Comparison of ENCODE assay signal across 11 mouse cellular contexts in genomic region chr1:132739077-132739521, GRCm38 (mm10). TPM values are rescaled to one million over a fixed set of nuclear protein-coding genes. Genes with fewer than 3 reads are reported as not detected.
DNase-seq lines count a peak whose midpoint lies in the region; ATAC-seq lines count a peak whose summit lies in the region.
"Had no signal": no experiment of that assay in that cellular context is flagged by ENCODE, and none has a peak within 500 bp of the region (broad histone marks: within the 10 kb centered on the region; RNA-seq: fewer than 3 reads in every experiment).

No protein-coding gene starts in this region.

- no peak for ATAC-seq in heart, embryonic 12.5 days (ENCODE audit: insufficient number of reproducible peaks, low FRiP score)
- ATAC-seq in neural tube, embryonic 15.5 days (ENCODE audit: low FRiP score) = peak; percentile 81
- no peak for ATAC-seq in CD4-positive, CD25-positive, alpha-beta regulatory T cell, adult 4 months

- peaks cover 4% of the 10 kb centered on the region for H3K4me1 ChIP-seq in heart, embryonic 12.5 days (replicated peaks)
- H3K4me1 ChIP-seq in forebrain, embryonic 10.5 days = peaks cover 67% of the 10 kb centered on the region
- peaks cover 64% of the 10 kb centered on the region for H3K4me1 ChIP-seq in neural tube, embryonic 15.5 days

- no peaks in the 10 kb centered on the region for H3K9me3 ChIP-seq in heart, embryonic 12.5 days (replicated peaks)
- H3K9me3 ChIP-seq in forebrain, embryonic 10.5 days = no peaks in the 10 kb centered on the region
- H3K9me3 ChIP-seq in neural tube, embryonic 15.5 days (replicated peaks) = no peaks in the 10 kb centered on the region

- H3K9ac ChIP-seq in heart, embryonic 12.5 days = no peak overlapping the region
- peak overlapping the region; percentile 86 for H3K9ac ChIP-seq in neural tube, embryonic 15.5 days (replicated peaks)
- H3K9ac ChIP-seq: liver, embryonic 14.5 days had no signal

- no peak for DNase-seq in heart, postnatal 25 days (ENCODE audit: low spot score)
- peak; percentile 25 for DNase-seq in forebrain, embryonic 10.5 days (ENCODE audit: extremely low spot score, low spot score)
- peak; percentile 68 for DNase-seq in layer of hippocampus, adult 9-11 months
- no peak for DNase-seq in kidney, postnatal 25 days
- DNase-seq in lung, postnatal 36 days = no peak

- H3K4me3 ChIP-seq in heart, embryonic 12.5 days = no peak overlapping the region
- H3K4me3 ChIP-seq in forebrain, embryonic 10.5 days = peak overlapping the region; percentile 65
- peak overlapping the region; percentile 67 for H3K4me3 ChIP-seq in neural tube, embryonic 15.5 days (replicated peaks)

- no peaks in the 10 kb centered on the region for H3K36me3 ChIP-seq in heart, embryonic 12.5 days
- no peaks in the 10 kb centered on the region for H3K36me3 ChIP-seq in forebrain, embryonic 10.5 days (replicated peaks)
- H3K36me3 ChIP-seq in neural tube, embryonic 15.5 days = no peaks in the 10 kb centered on the region

- H3K27me3 ChIP-seq in heart, embryonic 12.5 days (replicated peaks) = peaks cover 94% of the 10 kb centered on the region
- H3K27me3 ChIP-seq in forebrain, embryonic 10.5 days (ENCODE audit: poor library complexity, severe bottlenecking) = peaks cover 77% of the 10 kb centered on the region
- H3K27me3 ChIP-seq in neural tube, embryonic 15.5 days (replicated peaks) = no peaks in the 10 kb centered on the region

- peak overlapping the region; percentile 20; the same call in 1 of the 2 replicates for H3K4me2 ChIP-seq in heart, embryonic 12.5 days
- H3K4me2 ChIP-seq in neural tube, embryonic 15.5 days = peak overlapping the region; percentile 86

- WGBS in heart, embryonic 12.5 days = 2% methylated on average over 11 of the region's 11 CpGs
- 2% methylated on average over 11 of the region's 11 CpGs for WGBS in forebrain, embryonic 10.5 days
- 2% methylated on average over 11 of the region's 11 CpGs for whole genome bisulfite sequencing in neural tube, embryonic 15.5 days

- no peak overlapping the region for H3K27ac ChIP-seq in heart, embryonic 12.5 days (ENCODE audit: poor library complexity, severe bottlenecking)
- H3K27ac ChIP-seq in forebrain, embryonic 10.5 days = 0 out of 2 replicates have a peak overlapping the region, but pooled peaks have one; percentile 52
- peak overlapping the region; percentile 91 for H3K27ac ChIP-seq in neural tube, embryonic 15.5 days (replicated peaks)
- H3K27ac ChIP-seq: liver, embryonic 14.5 days had no signal

- intact Hi-C loops in heart, postnatal 25 days (cut with DNase I) = no loop called here

RNA-seq across cellular contexts. Expression of gene Nfasc, which starts 2.5 kb away (rescaled TPM):
- 0.18 and 0.46 TPM in 2 replicates for polyA plus RNA-seq in heart, embryonic 12.5 days (2016; fragmentation: Nextera tagmentation; extraction: Ambion mirVana)
- total RNA-seq in heart, postnatal 25 days (2021) = under 1 TPM; 0.20 to 0.34 TPM
- polyA plus RNA-seq in forebrain, embryonic 10.5 days (2016; fragmentation: Nextera tagmentation; extraction: Ambion mirVana) = 7.0 and 9.6 TPM in 2 replicates
- polyA plus RNA-seq in neural tube, embryonic 15.5 days (2015; fragmentation: Nextera tagmentation; extraction: Ambion mirVana) = 30.7 and 37.6 TPM in 2 replicates
- not detected for polyA plus RNA-seq in CD4-positive, CD25-positive, alpha-beta regulatory T cell, adult 4 months (2017; shearing (Covaris generic))
- total RNA-seq: common myeloid progenitor, adult 5-6 weeks had no signal
- polyA plus RNA-seq: C2C12 had no signal

Comparison
In these comparisons a context has a peak if more than half of its experiments do, and no peak if none do; other contexts are left out.
1. DNase-seq: peak in forebrain, embryonic 10.5 days (single experiment) and layer of hippocampus, adult 9-11 months (single experiment); none in heart, postnatal 25 days (single experiment), kidney, postnatal 25 days (0 of 2) and lung, postnatal 36 days (single experiment).